Mouse (Mus musculus) lung, postnatal 4 days (tissue): Measurements from ENCODE around the gene Rpl9-ps1.

Source experiments
- DNase-seq, 2 experiments: peaks; one replicate each; pipeline ENCODE4 v3.0.0; 2021

Rpl9-ps1 gene

GRCm38 (mm10) chr11:83619037-83619436 lies 26.4 kb downstream of the Rpl9-ps1 start:
- no peak for DNase-seq

GRCm38 (mm10) chr11:83618238-83618637 lies 27.2 kb downstream of the Rpl9-ps1 start:
- no peak for DNase-seq

GRCm38 (mm10) chr11:83616586-83616985 lies 28.8 kb downstream of the Rpl9-ps1 start:
- no peak for DNase-seq

GRCm38 (mm10) chr11:83610900-83611299 lies 34.5 kb downstream of the Rpl9-ps1 start:
- DNase-seq = no peak

- DNase-seq = no peak
These were observed 39.0 kb downstream of the Rpl9-ps1 start for GRCm38 (mm10) chr11:83606396-83606795.

- DNase-seq = no peak
These were observed 39.9 kb downstream of the Rpl9-ps1 start for GRCm38 (mm10) chr11:83605535-83605934.

- no peak for DNase-seq
These were observed 40.7 kb downstream of the Rpl9-ps1 start for GRCm38 (mm10) chr11:83604698-83605097.

GRCm38 (mm10) chr11:83603399-83603798 lies 42.0 kb downstream of the Rpl9-ps1 start:
- no peak for DNase-seq

- DNase-seq = no peak
These were observed 44.8 kb downstream of the Rpl9-ps1 start for GRCm38 (mm10) chr11:83600576-83600975.

GRCm38 (mm10) chr11:83598991-83599390 lies 46.4 kb downstream of the Rpl9-ps1 start:
- DNase-seq = no peak

- DNase-seq = no peak
These were observed 47.1 kb downstream of the Rpl9-ps1 start for GRCm38 (mm10) chr11:83598207-83598837.

GRCm38 (mm10) chr11:83597796-83598195 lies 47.6 kb downstream of the Rpl9-ps1 start:
- no peak for DNase-seq

GRCm38 (mm10) chr11:83595669-83596455 lies 49.6 kb downstream of the Rpl9-ps1 start:
- no peak for DNase-seq
